Mouse (Mus musculus) embryonic facial prominence, embryonic 15.5 days (tissue): ENCODE measurements around the gene Crygb. TPM values are rescaled to one million over a fixed set of nuclear protein-coding genes. Genes with fewer than 3 reads are reported as not detected.

Source experiments
- ATAC-seq: fragments of 200-750 bp; cut with Nextera tagmentation; 2 replicates; pipeline ENCODE4 v1.8.0; 2017; ENCODE audit warnings: low read depth, moderate TSS enrichment; ENCODE audit not compliant: insufficient number of reproducible peaks, low FRiP score, low TSS enrichment
- H3K27ac ChIP-seq: fragments of 300-500 bp; sonication (generic); replicated peaks from 2 replicates; pipeline ENCODE4 v1.5.1; 2015; ENCODE audit warnings: mild to moderate bottlenecking, inconsistent platforms
- H3K27me3 ChIP-seq: fragments of 300-500 bp; sonication (generic); 2 replicates; pipeline ENCODE4 v1.6.1; 2015; ENCODE audit warnings: inconsistent platforms
- H3K36me3 ChIP-seq: fragments of 300-500 bp; sonication (generic); 2 replicates; pipeline ENCODE4 v1.6.1; 2015; ENCODE audit warnings: mild to moderate bottlenecking, inconsistent platforms
- H3K4me1 ChIP-seq: fragments of 300-500 bp; sonication (generic); 2 replicates; pipeline ENCODE4 v1.6.1; 2015; ENCODE audit warnings: inconsistent platforms
- H3K4me2 ChIP-seq: fragments of 300-500 bp; sonication (generic); replicated peaks from 2 replicates; pipeline ENCODE4 v1.6.1; 2015; ENCODE audit warnings: mild to moderate bottlenecking, inconsistent platforms
- H3K4me3 ChIP-seq: fragments of 300-500 bp; sonication (generic); replicated peaks from 2 replicates; pipeline ENCODE4 v1.5.1; 2015; ENCODE audit warnings: mild to moderate bottlenecking, inconsistent platforms
- H3K9ac ChIP-seq: fragments of 300-500 bp; sonication (generic); 2 replicates; pipeline ENCODE4 v1.6.1; 2015; ENCODE audit warnings: inconsistent platforms
- H3K9me3 ChIP-seq: fragments of 300-500 bp; sonication (generic); replicated peaks from 2 replicates; pipeline ENCODE4 v1.6.1; 2016; ENCODE audit warnings: inconsistent platforms
- WGBS: fragments of 180-500 bp; shearing (Covaris S2); methylation state at CpG from one replicate; pipeline ENCODE4 v1.1.7; 2015; 5-methylcytosine and 5-hydroxymethylcytosine counted together
- polyA plus RNA-seq: library from polyadenylated mRNA; unstranded; fragments of >200 nt; fragmentation: Nextera tagmentation; extraction: Ambion mirVana; gene quantifications from 2 replicates; pipeline ENCODE4 v1.2.1, GENCODE M21; 2015

Crygb gene
- 2.7 and 4.1 TPM in 2 replicates for polyA plus RNA-seq

- no peak for ATAC-seq
- H3K4me1 ChIP-seq = peaks cover 3% of the 10 kb centered on the region; the same call in 1 of the 2 replicates
- no peak within 1 kb of the TSS for H3K9ac ChIP-seq
- 0 out of 2 replicates have a peak within 1 kb of the TSS, but pooled peaks have one; percentile 21 for H3K4me2 ChIP-seq
- H3K36me3 ChIP-seq = no peaks in the 10 kb centered on the region
- 27% methylated on average over 7 of the region's 7 CpGs for WGBS
- no peaks in the 10 kb centered on the region for H3K27me3 ChIP-seq
- H3K9me3 ChIP-seq = no peaks in the 10 kb centered on the region
- no peak within 1 kb of the TSS for H3K4me3 ChIP-seq
- no peak within 1 kb of the TSS for H3K27ac ChIP-seq
Measured at GRCm38 (mm10) chr1:65082188-65082587, at the start of gene Crygb. Gene Crygb, minus strand, starts transcription at chr1:65082288.

- H3K27me3 ChIP-seq = no peaks in the 10 kb centered on the region
- H3K27ac ChIP-seq = no peak overlapping the region
- WGBS = 70% methylated on average over 1 of the region's 1 CpGs
- no peaks in the 10 kb centered on the region for H3K4me1 ChIP-seq
- no peaks in the 10 kb centered on the region for H3K9me3 ChIP-seq
- H3K9ac ChIP-seq = no peak overlapping the region
- no peak overlapping the region for H3K4me2 ChIP-seq
- no peak for ATAC-seq
- H3K36me3 ChIP-seq = no peaks in the 10 kb centered on the region
- no peak overlapping the region for H3K4me3 ChIP-seq
Measured at GRCm38 (mm10) chr1:65131671-65132070, 49.6 kb upstream of the Crygb start.

- WGBS = 69% methylated on average over 3 of the region's 3 CpGs
- no peak for ATAC-seq
- Histone ChIP-seq H3K27me3 (no peaks in the 10 kb centered on the region), H3K9me3 (no peaks in the 10 kb centered on the region), H3K4me2 (no peak overlapping the region), H3K9ac (no peak overlapping the region), H3K36me3 (no peaks in the 10 kb centered on the region), H3K4me1 (no peaks in the 10 kb centered on the region), H3K4me3 (no peak overlapping the region), H3K27ac (no peak overlapping the region)
Measured at GRCm38 (mm10) chr1:65130226-65130625, 48.1 kb upstream of the Crygb start.

- Histone ChIP-seq H3K27me3 (no peaks in the 10 kb centered on the region), H3K4me2 (no peak overlapping the region), H3K9ac (no peak overlapping the region), H3K4me3 (no peak overlapping the region), H3K4me1 (no peaks in the 10 kb centered on the region), H3K27ac (no peak overlapping the region), H3K36me3 (no peaks in the 10 kb centered on the region), H3K9me3 (no peaks in the 10 kb centered on the region)
- ATAC-seq = no peak
- WGBS = 66% methylated on average over 3 of the region's 3 CpGs
Measured at GRCm38 (mm10) chr1:65129634-65130180, 47.6 kb upstream of the Crygb start.

- Histone ChIP-seq H3K4me3 (peak within 1 kb of the TSS; percentile 30), H3K4me1 (no peaks in the 10 kb centered on the region), H3K4me2 (peak within 1 kb of the TSS; percentile 34; the same call in 1 of the 2 replicates), H3K27me3 (no peaks in the 10 kb centered on the region), H3K9me3 (no peaks in the 10 kb centered on the region), H3K27ac (no peak within 1 kb of the TSS), H3K9ac (no peak within 1 kb of the TSS), H3K36me3 (no peaks in the 10 kb centered on the region)
- no peak for ATAC-seq
- WGBS = 21% methylated on average over 9 of the region's 9 CpGs
Measured at GRCm38 (mm10) chr1:65122574-65123372, 40.7 kb upstream of the Crygb start, which contains the start of gene D630023F18Rik. Gene D630023F18Rik, minus strand, starts transcription at chr1:65123214.

GRCm38 (mm10) chr1:65119438-65119837, 37.4 kb upstream of the Crygb start, which contains the start of gene Gm28845:
Gene Gm28845, minus strand, starts transcription at chr1:65119558.
- Histone ChIP-seq H3K9ac (no peak within 1 kb of the TSS), H3K9me3 (no peaks in the 10 kb centered on the region), H3K4me3 (no peak within 1 kb of the TSS), H3K36me3 (no peaks in the 10 kb centered on the region), H3K4me2 (no peak within 1 kb of the TSS), H3K27me3 (no peaks in the 10 kb centered on the region), H3K4me1 (no peaks in the 10 kb centered on the region), H3K27ac (no peak within 1 kb of the TSS)
- WGBS = 85% methylated on average over 1 of the region's 1 CpGs
- no peak for ATAC-seq

- Histone ChIP-seq H3K27ac (no peak overlapping the region), H3K27me3 (no peaks in the 10 kb centered on the region), H3K9me3 (no peaks in the 10 kb centered on the region), H3K4me3 (no peak overlapping the region), H3K4me2 (no peak overlapping the region), H3K36me3 (no peaks in the 10 kb centered on the region), H3K4me1 (no peaks in the 10 kb centered on the region), H3K9ac (no peak overlapping the region)
- ATAC-seq = no peak
- WGBS = 51% methylated on average over 8 of the region's 8 CpGs
Measured at GRCm38 (mm10) chr1:65118150-65118913, 36.2 kb upstream of the Crygb start.

- no peak overlapping the region for H3K27ac ChIP-seq
- no peaks in the 10 kb centered on the region for H3K9me3 ChIP-seq
- H3K4me1 ChIP-seq = no peaks in the 10 kb centered on the region
- 85% methylated on average over 5 of the region's 5 CpGs for WGBS
- H3K36me3 ChIP-seq = no peaks in the 10 kb centered on the region
- H3K4me2 ChIP-seq = no peak overlapping the region
- no peak overlapping the region for H3K9ac ChIP-seq
- no peaks in the 10 kb centered on the region for H3K27me3 ChIP-seq
- ATAC-seq = no peak
- no peak overlapping the region for H3K4me3 ChIP-seq
Measured at GRCm38 (mm10) chr1:65113536-65114172, 31.6 kb upstream of the Crygb start.

GRCm38 (mm10) chr1:65112807-65113196, 30.7 kb upstream of the Crygb start:
- no peaks in the 10 kb centered on the region for H3K36me3 ChIP-seq
- H3K4me3 ChIP-seq = 0 out of 2 replicates have a peak overlapping the region, but pooled peaks have one; percentile 7
- 48% methylated on average over 14 of the region's 14 CpGs for WGBS
- H3K9me3 ChIP-seq = no peaks in the 10 kb centered on the region
- H3K4me1 ChIP-seq = no peaks in the 10 kb centered on the region
- 0 out of 2 replicates have a peak overlapping the region, but pooled peaks have one; percentile 9 for H3K27ac ChIP-seq
- ATAC-seq = no peak
- peak overlapping the region; percentile 29 for H3K4me2 ChIP-seq
- H3K27me3 ChIP-seq = no peaks in the 10 kb centered on the region
- no peak overlapping the region for H3K9ac ChIP-seq

- 6% methylated on average over 8 of the region's 8 CpGs for WGBS
- H3K9ac ChIP-seq = no peak overlapping the region
- H3K36me3 ChIP-seq = no peaks in the 10 kb centered on the region
- no peaks in the 10 kb centered on the region for H3K9me3 ChIP-seq
- no peaks in the 10 kb centered on the region for H3K27me3 ChIP-seq
- no peak for ATAC-seq
- peak overlapping the region; percentile 29 for H3K4me2 ChIP-seq
- peak overlapping the region; percentile 20 for H3K4me3 ChIP-seq
- 0 out of 2 replicates have a peak overlapping the region, but pooled peaks have one; percentile 9 for H3K27ac ChIP-seq
- H3K4me1 ChIP-seq = no peaks in the 10 kb centered on the region
Measured at GRCm38 (mm10) chr1:65112031-65112806, 30.1 kb upstream of the Crygb start.
